Comparison of ENCODE assay signal across 23 mouse cellular contexts in genomic region chr12:72359903-72360302, GRCm38 (mm10). TPM values are rescaled to one million over a fixed set of nuclear protein-coding genes. Genes with fewer than 3 reads are reported as not detected.
DNase-seq lines count a peak whose midpoint lies in the region; ATAC-seq and TF ChIP-seq lines count a peak whose summit lies in the region.
"Had no signal": no experiment of that assay in that cellular context is flagged by ENCODE, and none has a peak within 500 bp of the region (broad histone marks: within the 10 kb centered on the region; RNA-seq: fewer than 3 reads in every experiment).

No protein-coding gene starts in this region.

- WGBS in heart, adult 2 months = 48% methylated on average over 3 of the region's 3 CpGs
- whole genome bisulfite sequencing in lung, embryonic 14.5 days = 16% methylated on average over 3 of the region's 3 CpGs

- no peaks in the 10 kb centered on the region for H3K36me3 ChIP-seq in heart, adult 2 months (ENCODE audit: control insufficient read depth, insufficient read depth, low read length)
- H3K36me3 ChIP-seq in lung, embryonic 14.5 days (ENCODE audit: insufficient read depth) = no peaks in the 10 kb centered on the region
- H3K36me3 ChIP-seq: embryonic facial prominence, embryonic 13.5 days; embryonic facial prominence, embryonic 15.5 days; forebrain, embryonic 10.5 days; forebrain, embryonic 12.5 days had no signal

- TF ChIP-seq EP300 in heart, adult 2 months (IDR thresholded peaks at IDR 0.05; ENCODE audit: insufficient read depth, low read depth, low read length) = no peak

- H3K27me3 ChIP-seq in heart, adult 2 months (ENCODE audit: control insufficient read depth, insufficient read depth, low read length) = no peaks in the 10 kb centered on the region
- H3K27me3 ChIP-seq in lung, embryonic 14.5 days (ENCODE audit: insufficient read depth, low read length) = no peaks in the 10 kb centered on the region
- H3K27me3 ChIP-seq: embryonic facial prominence, embryonic 13.5 days; embryonic facial prominence, embryonic 15.5 days; forebrain, embryonic 12.5 days had no signal

- no peaks in the 10 kb centered on the region for H3K79me2 ChIP-seq in heart, adult 2 months (replicated peaks; ENCODE audit: control insufficient read depth, insufficient read depth, low read length)

- H3K4me1 ChIP-seq in heart, adult 2 months (ENCODE audit: control insufficient read depth, insufficient read depth, low read length) = no peaks in the 10 kb centered on the region
- no peaks in the 10 kb centered on the region; the same call in 1 of the 2 replicates for H3K4me1 ChIP-seq in lung, embryonic 14.5 days (ENCODE audit: insufficient read depth)
- H3K4me1 ChIP-seq: embryonic facial prominence, embryonic 15.5 days had no signal

- H3K4me3 ChIP-seq in heart, adult 2 months = no peak overlapping the region
- no peak overlapping the region for H3K4me3 ChIP-seq in lung, embryonic 14.5 days (ENCODE audit: low read depth, low read length)
- H3K4me3 ChIP-seq: embryonic facial prominence, embryonic 13.5 days; embryonic facial prominence, embryonic 15.5 days; erythroblast, embryonic 14.5 days; forebrain, embryonic 10.5 days; forebrain, embryonic 12.5 days had no signal

- no peaks in the 10 kb centered on the region for H3K9me3 ChIP-seq in lung, embryonic 14.5 days (ENCODE audit: low read depth, low read length)
- H3K9me3 ChIP-seq: embryonic facial prominence, embryonic 13.5 days; embryonic facial prominence, embryonic 15.5 days; forebrain, embryonic 10.5 days; forebrain, embryonic 12.5 days had no signal

- no peak for TF ChIP-seq CTCF in heart, adult 2 months (IDR thresholded peaks at IDR 0.05)
- TF ChIP-seq CTCF in lung, embryonic 14.5 days (IDR thresholded peaks at IDR 0.05; ENCODE audit: low read depth) = no peak

- no peak overlapping the region for H3K4me2 ChIP-seq in lung, embryonic 14.5 days
- H3K4me2 ChIP-seq: embryonic facial prominence, embryonic 13.5 days; embryonic facial prominence, embryonic 15.5 days; forebrain, embryonic 12.5 days had no signal

- H3K9ac ChIP-seq in heart, adult 2 months (ENCODE audit: low read depth, low read length) = no peak overlapping the region
- H3K9ac ChIP-seq in lung, embryonic 14.5 days = no peak overlapping the region
- H3K9ac ChIP-seq: embryonic facial prominence, embryonic 13.5 days; embryonic facial prominence, embryonic 15.5 days; forebrain, embryonic 12.5 days had no signal

- no peak overlapping the region for H3K27ac ChIP-seq in heart, adult 2 months
- no peak overlapping the region for H3K27ac ChIP-seq in lung, embryonic 14.5 days (ENCODE audit: low read depth)
- H3K27ac ChIP-seq: embryonic facial prominence, embryonic 13.5 days; embryonic facial prominence, embryonic 15.5 days; forebrain, embryonic 10.5 days; forebrain, embryonic 12.5 days had no signal

- intact Hi-C loops in heart, adult 2 months (cut with DNase I) = no loop called here

- no peak for TF ChIP-seq POLR2A in heart, adult 2 months (IDR thresholded peaks at IDR 0.05; ENCODE audit: insufficient read depth, low read depth, low read length)

- peak; percentile 73 for ATAC-seq in lung, embryonic 14.5 days (ENCODE audit: insufficient read depth)
- ATAC-seq: CD4-positive, CD25-positive, alpha-beta regulatory T cell, adult 4 months; forebrain, embryonic 14.5 days; forebrain, embryonic 16.5 days had no signal

- DNase-seq in heart, adult 11 months = peak; percentile 8
- DNase-seq in heart, adult 2 months = no peak
- DNase-seq in lung, embryonic 14.5 days = peak; percentile 54
- DNase-seq in lung, postnatal 4 days = no peak
- no peak for DNase-seq in natural killer cell, adult 2 months (ENCODE audit: low spot score in 2 of 2)
- DNase-seq: adrenal gland, adult 2 months; adrenal gland, postnatal 10 days; adrenal gland, postnatal 25 days; B cell, adult 2 months; cerebellum, adult 11 months; cerebellum, adult 18-20 months; cerebellum, adult 8-10 months; cerebellum, adult 9-11 months; cerebellum, postnatal 25 days had no signal

RNA-seq across cellular contexts. Expression of gene Rtn1, which starts 49.0 kb away (rescaled TPM):
- 1 to 10 TPM; 2.9 to 3.8 TPM for total RNA-seq in heart, adult 2 months (2021)
- polyA plus RNA-seq in heart, adult 2 months (2012; rRNA removed) = 3.5 and 4.2 TPM in 2 replicates
- 9.4 and 9.8 TPM in 2 replicates for polyA plus RNA-seq in lung, embryonic 14.5 days (2014; fragmentation: Nextera tagmentation; extraction: Ambion mirVana)
- total RNA-seq: MEL had no signal
- polyA plus RNA-seq: CD4-positive, CD25-positive, alpha-beta regulatory T cell, adult 4 months had no signal

Comparison
In these comparisons a context has a peak if more than half of its experiments do, and no peak if none do; other contexts are left out.
1. DNase-seq: peak in heart, adult 11 months (single experiment) and lung, embryonic 14.5 days (single experiment); none in heart, adult 2 months (0 of 2), lung, postnatal 4 days (0 of 2) and natural killer cell, adult 2 months (0 of 2).